35 mouse cellular contexts compared by ENCODE assay signal in the genomic region with DNA sequence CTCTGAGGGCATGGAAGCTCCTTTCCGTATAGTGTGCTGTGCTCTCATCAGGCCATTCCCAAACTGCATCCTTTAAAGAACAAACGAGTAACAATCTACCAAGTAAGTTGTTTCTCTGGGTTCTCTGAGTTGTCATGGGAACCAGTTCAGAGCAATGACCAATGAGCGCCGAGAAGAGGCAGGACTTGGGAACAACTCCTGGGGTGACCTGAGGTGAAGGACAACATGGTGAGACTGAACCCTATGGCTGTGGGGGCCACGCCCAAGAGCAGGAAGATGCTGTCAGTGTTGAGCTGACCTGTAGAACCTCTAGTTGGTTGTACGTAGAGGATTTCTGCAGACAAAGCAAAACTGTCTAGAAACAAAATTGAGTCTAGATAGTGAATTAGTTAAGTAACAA.
"Had no signal": no experiment of that assay in that cellular context is flagged by ENCODE, and none has a peak within 500 bp of the region (broad histone marks: within the 10 kb centered on the region; RNA-seq: fewer than 3 reads in every experiment).

No protein-coding gene starts in this region.

- H3K27ac ChIP-seq: heart, embryonic 10.5 days; heart, embryonic 13.5 days; heart, embryonic 15.5 days; hindbrain, embryonic 10.5 days; hindbrain, embryonic 12.5 days; hindbrain, embryonic 13.5 days; hindbrain, embryonic 14.5 days; hindbrain, embryonic 15.5 days; hindbrain, postnatal 0 days; intestine, embryonic 15.5 days; kidney, embryonic 15.5 days; kidney, postnatal 0 days; layer of hippocampus, adult 2 months had no signal

- H3K9ac ChIP-seq: heart, embryonic 12.5 days; heart, embryonic 13.5 days; heart, embryonic 15.5 days; hindbrain, embryonic 12.5 days; hindbrain, embryonic 13.5 days; hindbrain, embryonic 14.5 days; hindbrain, embryonic 15.5 days; intestine, embryonic 15.5 days; kidney, embryonic 15.5 days had no signal

- H3K9me3 ChIP-seq: heart, embryonic 10.5 days; heart, embryonic 13.5 days; heart, embryonic 15.5 days; hindbrain, embryonic 12.5 days; hindbrain, embryonic 13.5 days; hindbrain, embryonic 15.5 days; intestine, embryonic 15.5 days; kidney, embryonic 15.5 days had no signal

- H3K36me3 ChIP-seq: heart, embryonic 10.5 days; heart, embryonic 12.5 days; heart, embryonic 13.5 days; heart, embryonic 15.5 days; hindbrain, embryonic 10.5 days; hindbrain, embryonic 12.5 days; hindbrain, embryonic 13.5 days; hindbrain, embryonic 15.5 days; intestine, embryonic 15.5 days; kidney, embryonic 15.5 days had no signal

- H3K4me3 ChIP-seq: heart, embryonic 10.5 days; heart, embryonic 12.5 days; heart, embryonic 13.5 days; heart, embryonic 15.5 days; hindbrain, embryonic 10.5 days; hindbrain, embryonic 12.5 days; hindbrain, embryonic 13.5 days; hindbrain, embryonic 15.5 days; intestine, embryonic 15.5 days; kidney, embryonic 15.5 days; layer of hippocampus, adult 2 months had no signal

- H3K27me3 ChIP-seq: heart, embryonic 12.5 days; heart, embryonic 13.5 days; heart, embryonic 15.5 days; hindbrain, embryonic 12.5 days; hindbrain, embryonic 13.5 days; hindbrain, embryonic 15.5 days; intestine, embryonic 15.5 days; kidney, embryonic 15.5 days had no signal

- H3K4me2 ChIP-seq: heart, embryonic 11.5 days; heart, embryonic 12.5 days; heart, embryonic 13.5 days; heart, embryonic 15.5 days; hindbrain, embryonic 12.5 days; hindbrain, embryonic 13.5 days; hindbrain, embryonic 14.5 days; hindbrain, embryonic 15.5 days; intestine, embryonic 15.5 days; kidney, embryonic 15.5 days had no signal

- H3K4me1 ChIP-seq: heart, embryonic 10.5 days; heart, embryonic 12.5 days; heart, embryonic 13.5 days; heart, embryonic 15.5 days; hindbrain, embryonic 12.5 days; hindbrain, embryonic 13.5 days; hindbrain, embryonic 15.5 days; intestine, embryonic 15.5 days; kidney, embryonic 15.5 days had no signal

- ATAC-seq: hindbrain, embryonic 16.5 days; hindbrain, postnatal 0 days; inflammation-experienced regulatory T-cells, adult 6 months; intestine, embryonic 15.5 days; intestine, embryonic 16.5 days; intestine, postnatal 0 days had no signal

- DNase-seq: heart, postnatal 10 days; heart, postnatal 14 days; heart, postnatal 36 days; heart, postnatal 4 days; kidney, adult 11 months; kidney, adult 18-20 months; kidney, adult 2 months; kidney, adult 8-10 months; kidney, adult 9 months; kidney, postnatal 10 days; kidney, postnatal 14 days; kidney, postnatal 25 days; kidney, postnatal 36 days; kidney, postnatal 4 days; layer of hippocampus, adult 9-11 months; layer of hippocampus, postnatal 36 days had no signal
